Mouse (Mus musculus): ENCODE results near the gene Trpm8.

The Trpm8 gene

GRCm38 (mm10) chr1:88284946-88285320, 7.5 kb downstream of the Trpm8 start:
- peak; percentile 43 for DNase-seq (ENCODE audit: low spot score)

GRCm38 (mm10) chr1:88285652-88286051, 8.2 kb downstream of the Trpm8 start:
- DNase-seq (ENCODE audit: low spot score) = no peak

- DNase-seq (ENCODE audit: low spot score) = no peak
Observed at GRCm38 (mm10) chr1:88286136-88286845, 8.8 kb downstream of the Trpm8 start.

- DNase-seq (ENCODE audit: low spot score) = no peak
Observed at GRCm38 (mm10) chr1:88286887-88287696, 9.6 kb downstream of the Trpm8 start.

GRCm38 (mm10) chr1:88287697-88287980, 10.2 kb downstream of the Trpm8 start:
- DNase-seq (ENCODE audit: low spot score) = peak; percentile 88

GRCm38 (mm10) chr1:88288056-88288788, 10.8 kb downstream of the Trpm8 start:
- no peak for DNase-seq (ENCODE audit: low spot score)

- DNase-seq (ENCODE audit: low spot score) = no peak
Observed at GRCm38 (mm10) chr1:88288789-88289127, 11.3 kb downstream of the Trpm8 start.

GRCm38 (mm10) chr1:88289152-88289551, 11.7 kb downstream of the Trpm8 start:
- peak; percentile 2 for DNase-seq (ENCODE audit: low spot score)

- peak; percentile 59 for DNase-seq (ENCODE audit: low spot score)
Observed at GRCm38 (mm10) chr1:88289917-88290316, 12.5 kb downstream of the Trpm8 start.

- DNase-seq (ENCODE audit: low spot score) = peak; percentile 2
Observed at GRCm38 (mm10) chr1:88290511-88290910, 13.1 kb downstream of the Trpm8 start.

- peak; percentile 7 for DNase-seq (ENCODE audit: low spot score)
Observed at GRCm38 (mm10) chr1:88291409-88292005, 14.0 kb downstream of the Trpm8 start.

- no peak for DNase-seq (ENCODE audit: low spot score)
Observed at GRCm38 (mm10) chr1:88292057-88292456, 14.6 kb downstream of the Trpm8 start.

- DNase-seq (ENCODE audit: low spot score) = no peak
Observed at GRCm38 (mm10) chr1:88294650-88295049, 17.2 kb downstream of the Trpm8 start.

- no peak for DNase-seq (ENCODE audit: low spot score)
Observed at GRCm38 (mm10) chr1:88296171-88296920, 18.9 kb downstream of the Trpm8 start.

- DNase-seq (ENCODE audit: low spot score) = no peak
Observed at GRCm38 (mm10) chr1:88297480-88298258, 20.2 kb downstream of the Trpm8 start.

GRCm38 (mm10) chr1:88298686-88299528, 21.4 kb downstream of the Trpm8 start:
- no peak for DNase-seq (ENCODE audit: low spot score)

- DNase-seq (ENCODE audit: low spot score) = no peak
Observed at GRCm38 (mm10) chr1:88299529-88299945, 22.1 kb downstream of the Trpm8 start.

GRCm38 (mm10) chr1:88300301-88301050, 23.0 kb downstream of the Trpm8 start:
- DNase-seq (ENCODE audit: low spot score) = no peak

Data from urinary bladder, postnatal 25 days (tissue).